Mouse (Mus musculus) thymus, postnatal 14 days (tissue): ENCODE data around the gene Ptpro.
"Not testable (repeated sequence)": the region's sequence is repeated elsewhere in the genome, so short reads cannot be mapped to it uniquely, and the experiment has no call there.

Experiments used
- DNase-seq: peaks from one replicate; pipeline ENCODE4 v3.0.0; 2021

The Ptpro gene

GRCm38 (mm10) chr6:137458136-137458535 lies 206.0 kb downstream of the Ptpro start:
- DNase-seq: no peak

- DNase-seq: no peak
Observed at GRCm38 (mm10) chr6:137463771-137464170, 211.7 kb downstream of the Ptpro start.

- DNase-seq: no peak
Observed at GRCm38 (mm10) chr6:137465253-137465652, 213.1 kb downstream of the Ptpro start.

- no peak for DNase-seq
Observed at GRCm38 (mm10) chr6:137466256-137466655, 214.1 kb downstream of the Ptpro start.

- no peak for DNase-seq
Observed at GRCm38 (mm10) chr6:137467696-137468095, 215.6 kb downstream of the Ptpro start.

GRCm38 (mm10) chr6:137469541-137469940 lies 217.4 kb downstream of the Ptpro start:
- DNase-seq: no peak

- DNase-seq: no peak
Observed at GRCm38 (mm10) chr6:137470901-137471598, 218.9 kb downstream of the Ptpro start.

- no peak for DNase-seq
Observed at GRCm38 (mm10) chr6:137472129-137472528, 220.0 kb downstream of the Ptpro start.

- no peak for DNase-seq
Observed at GRCm38 (mm10) chr6:137473433-137473832, 221.3 kb downstream of the Ptpro start.

- not testable (repeated sequence) for DNase-seq
Observed at GRCm38 (mm10) chr6:137475695-137476094, 223.6 kb downstream of the Ptpro start.

GRCm38 (mm10) chr6:137482891-137483290 lies 230.8 kb downstream of the Ptpro start:
- no peak for DNase-seq

GRCm38 (mm10) chr6:137487443-137487842 lies 235.3 kb downstream of the Ptpro start:
- DNase-seq: no peak

- no peak for DNase-seq
Observed at GRCm38 (mm10) chr6:137490115-137490514, 238.0 kb downstream of the Ptpro start.

- no peak for DNase-seq
Observed at GRCm38 (mm10) chr6:137491659-137492058, 239.5 kb downstream of the Ptpro start.

- no peak for DNase-seq
Observed at GRCm38 (mm10) chr6:137492582-137492981, 240.5 kb downstream of the Ptpro start.

GRCm38 (mm10) chr6:137493211-137494135 lies 241.4 kb downstream of the Ptpro start:
- DNase-seq: no peak

- no peak for DNase-seq
Observed at GRCm38 (mm10) chr6:137494136-137494475, 242.0 kb downstream of the Ptpro start.

GRCm38 (mm10) chr6:137494801-137495200 lies 242.7 kb downstream of the Ptpro start:
- no peak for DNase-seq

GRCm38 (mm10) chr6:137495233-137495632 lies 243.1 kb downstream of the Ptpro start:
- DNase-seq: no peak

GRCm38 (mm10) chr6:137496562-137496961 lies 244.4 kb downstream of the Ptpro start:
- no peak for DNase-seq

- no peak for DNase-seq
Observed at GRCm38 (mm10) chr6:137497208-137497835, 245.2 kb downstream of the Ptpro start.

GRCm38 (mm10) chr6:137498781-137499180 lies 246.7 kb downstream of the Ptpro start:
- no peak for DNase-seq

GRCm38 (mm10) chr6:137503009-137503408 lies 250.9 kb downstream of the Ptpro start:
- no peak for DNase-seq

- no peak for DNase-seq
Observed at GRCm38 (mm10) chr6:137503462-137503861, 251.3 kb downstream of the Ptpro start.
